Mouse (Mus musculus) forebrain, embryonic 16.5 days (tissue): ENCODE measurements around the gene Tigar. TPM values are rescaled to one million over a fixed set of nuclear protein-coding genes. Genes with fewer than 3 reads are reported as not detected.

Experiments
- ATAC-seq: fragments of 200-750 bp; cut with Nextera tagmentation; 2 replicates; pipeline ENCODE4 v1.8.0; 2017; ENCODE audit warnings: mild to moderate bottlenecking, moderate library complexity
- H3K27ac ChIP-seq: fragments of 300-500 bp; sonication (generic); 2 replicates; pipeline ENCODE4 v1.5.1; 2014; ENCODE audit warnings: low read length, control low read depth
- H3K27me3 ChIP-seq: fragments of 300-500 bp; sonication (generic); replicated peaks from 2 replicates; pipeline ENCODE4 v1.6.1; 2014; ENCODE audit warnings: low read length; ENCODE audit not compliant: control insufficient read depth, insufficient read depth
- H3K36me3 ChIP-seq: fragments of 300-500 bp; sonication (generic); 2 replicates; pipeline ENCODE4 v1.6.1; 2014; ENCODE audit not compliant: control insufficient read depth, insufficient read depth
- H3K4me1 ChIP-seq: fragments of 300-500 bp; sonication (generic); replicated peaks from 2 replicates; pipeline ENCODE4 v1.6.1; 2014; ENCODE audit warnings: low read length; ENCODE audit not compliant: control insufficient read depth, insufficient read depth
- H3K4me2 ChIP-seq: fragments of 300-500 bp; sonication (generic); 2 replicates; pipeline ENCODE4 v1.6.1; 2014; ENCODE audit warnings: mild to moderate bottlenecking, low read length, control low read depth
- H3K4me3 ChIP-seq: fragments of 300-500 bp; sonication (generic); replicated peaks from 2 replicates; pipeline ENCODE4 v1.5.1; 2014; ENCODE audit warnings: mild to moderate bottlenecking, low read length, control low read depth
- H3K9ac ChIP-seq: fragments of 300-500 bp; sonication (generic); replicated peaks from 2 replicates; pipeline ENCODE4 v1.6.1; 2014; ENCODE audit warnings: low read depth, low read length, control low read depth
- H3K9me3 ChIP-seq: fragments of 300-500 bp; sonication (generic); 2 replicates; pipeline ENCODE4 v1.6.1; 2016; ENCODE audit warnings: low read length; ENCODE audit not compliant: control insufficient read depth
- WGBS: fragments of 180-500 bp; shearing (Covaris S2); extraction: QIAGEN DNeasy Blood & Tissue Kit; methylation state at CpG from one replicate; pipeline ENCODE4 v1.1.7; 2014; 5-methylcytosine and 5-hydroxymethylcytosine counted together
- polyA plus RNA-seq: library from polyadenylated mRNA; unstranded; fragments of >200 nt; fragmentation: Nextera tagmentation; extraction: Ambion mirVana; gene quantifications from 2 replicates; pipeline ENCODE4 v1.2.1, GENCODE M21; 2015

Gene Tigar
- polyA plus RNA-seq, 1 experiment from 2014 or later: 9.2 TPM

DNA sequence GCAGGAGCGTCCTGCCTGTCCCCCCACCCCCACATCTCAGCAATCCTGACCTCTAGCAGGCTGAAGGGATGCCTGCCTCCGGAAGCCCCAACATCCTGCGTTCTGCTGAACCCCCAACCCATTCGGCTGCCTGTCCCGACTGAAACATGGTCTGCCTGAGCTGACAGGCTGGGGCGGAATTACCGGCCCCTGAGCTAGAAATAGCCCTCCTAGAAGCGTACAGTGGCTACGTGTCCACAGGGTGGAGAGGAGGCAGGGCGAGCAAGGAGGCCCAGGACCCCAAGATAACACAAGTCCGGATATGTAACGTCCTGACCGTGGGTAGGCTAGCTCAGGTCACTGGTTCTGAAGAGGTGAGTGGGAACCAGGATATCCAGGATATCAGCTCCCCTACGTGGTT is 44.5 kb downstream of the Tigar start:
- whole genome bisulfite sequencing: 7% methylated on average over 14 of the region's 14 CpGs
- Histone ChIP-seq H3K4me3 (no peak overlapping the region), H3K9ac (peak overlapping the region; percentile 27; the same call in 1 of the 2 replicates), H3K27me3 (no peaks in the 10 kb centered on the region), H3K4me1 (no peaks in the 10 kb centered on the region), H3K9me3 (no peaks in the 10 kb centered on the region), H3K4me2 (peak overlapping the region; percentile 4; the same call in 1 of the 2 replicates), H3K36me3 (no peaks in the 10 kb centered on the region), H3K27ac (no peak overlapping the region)
- no peak for ATAC-seq

DNA sequence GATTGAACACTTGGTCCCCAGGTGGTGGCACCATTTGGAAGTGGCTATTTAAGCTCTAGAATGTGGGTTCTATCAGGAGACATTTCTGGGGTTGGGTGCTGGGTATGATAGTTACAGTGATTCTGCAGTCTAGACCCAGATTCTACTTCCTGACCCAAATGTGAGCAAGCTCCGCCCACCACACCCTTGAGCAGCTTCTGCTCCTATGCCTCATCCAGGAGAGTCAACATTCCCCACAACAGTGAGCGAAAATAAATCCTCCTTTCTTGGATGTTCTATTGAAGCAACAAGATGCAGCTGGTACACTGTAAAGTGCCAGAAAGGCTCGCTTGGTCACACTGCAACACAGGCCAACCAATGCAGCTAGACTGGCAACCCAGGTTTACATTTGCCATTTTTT is 45.4 kb downstream of the Tigar start:
- H3K9me3 ChIP-seq: no peaks in the 10 kb centered on the region
- no peak overlapping the region for H3K27ac ChIP-seq
- no peaks in the 10 kb centered on the region for H3K36me3 ChIP-seq
- H3K4me2 ChIP-seq: no peak overlapping the region
- no peaks in the 10 kb centered on the region for H3K4me1 ChIP-seq
- WGBS: 86% methylated on average over 3 of the region's 3 CpGs
- no peaks in the 10 kb centered on the region for H3K27me3 ChIP-seq
- ATAC-seq: no peak
- H3K9ac ChIP-seq: no peak overlapping the region
- no peak overlapping the region for H3K4me3 ChIP-seq

DNA sequence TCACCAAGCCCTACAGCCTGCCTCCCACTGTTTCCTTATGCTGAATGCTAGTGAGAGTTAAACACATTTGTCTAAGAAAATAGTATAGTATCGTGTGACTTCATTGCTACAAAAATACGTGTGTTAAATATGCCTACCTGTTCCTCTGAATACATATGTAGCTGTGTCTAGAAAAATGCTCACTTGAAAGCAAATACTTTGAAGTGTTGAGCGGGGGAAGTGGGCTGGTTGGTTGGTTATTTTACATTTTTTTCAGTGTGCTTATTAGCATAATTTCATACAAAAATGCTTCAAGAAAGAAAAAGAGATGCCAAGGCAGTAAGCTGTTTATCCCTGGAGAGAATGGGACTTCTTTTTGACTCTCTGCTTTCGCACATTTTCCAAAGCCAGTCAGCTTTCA is 49.4 kb downstream of the Tigar start:
- 85% methylated on average over 4 of the region's 4 CpGs for WGBS
- H3K9ac ChIP-seq: no peak overlapping the region
- H3K4me3 ChIP-seq: no peak overlapping the region
- no peaks in the 10 kb centered on the region for H3K27me3 ChIP-seq
- H3K36me3 ChIP-seq: no peaks in the 10 kb centered on the region
- no peak overlapping the region for H3K4me2 ChIP-seq
- no peaks in the 10 kb centered on the region for H3K4me1 ChIP-seq
- ATAC-seq: no peak
- H3K27ac ChIP-seq: no peak overlapping the region
- no peaks in the 10 kb centered on the region for H3K9me3 ChIP-seq

DNA sequence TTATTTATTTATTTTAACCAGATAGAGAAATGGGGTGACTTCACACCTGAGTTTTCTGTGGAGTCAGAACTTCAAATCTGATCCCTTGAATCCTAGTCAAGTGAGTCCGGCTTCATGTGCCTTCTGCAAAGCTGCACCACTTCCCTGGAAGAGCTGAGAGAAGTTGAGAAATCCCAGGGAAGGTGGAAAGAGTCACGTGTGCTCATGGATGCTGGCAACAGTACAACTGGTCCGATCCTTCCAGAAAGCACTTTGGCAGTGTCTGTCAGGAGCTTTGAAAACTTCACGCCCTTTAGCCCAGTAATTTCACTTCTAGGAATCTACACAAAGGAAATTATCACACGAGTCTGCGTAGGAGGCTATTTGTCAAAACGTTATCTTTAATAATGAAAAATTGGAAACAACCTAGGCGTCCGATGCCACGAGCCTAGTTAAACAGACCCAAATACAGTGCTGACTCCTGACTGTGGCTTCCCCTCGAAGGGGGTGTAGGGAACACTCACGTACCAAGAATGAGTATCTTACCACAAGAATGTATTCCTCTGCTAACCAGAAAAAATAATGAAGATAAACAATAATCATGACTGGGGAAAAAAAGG is 52.3 kb downstream of the Tigar start:
- WGBS: 62% methylated on average over 12 of the region's 12 CpGs
- no peak for ATAC-seq
- no peaks in the 10 kb centered on the region for H3K36me3 ChIP-seq
- no peak overlapping the region for H3K4me2 ChIP-seq
- H3K4me3 ChIP-seq: no peak overlapping the region
- no peak overlapping the region for H3K9ac ChIP-seq
- no peaks in the 10 kb centered on the region for H3K4me1 ChIP-seq
- H3K27ac ChIP-seq: no peak overlapping the region
- H3K9me3 ChIP-seq: no peaks in the 10 kb centered on the region
- no peaks in the 10 kb centered on the region for H3K27me3 ChIP-seq

DNA sequence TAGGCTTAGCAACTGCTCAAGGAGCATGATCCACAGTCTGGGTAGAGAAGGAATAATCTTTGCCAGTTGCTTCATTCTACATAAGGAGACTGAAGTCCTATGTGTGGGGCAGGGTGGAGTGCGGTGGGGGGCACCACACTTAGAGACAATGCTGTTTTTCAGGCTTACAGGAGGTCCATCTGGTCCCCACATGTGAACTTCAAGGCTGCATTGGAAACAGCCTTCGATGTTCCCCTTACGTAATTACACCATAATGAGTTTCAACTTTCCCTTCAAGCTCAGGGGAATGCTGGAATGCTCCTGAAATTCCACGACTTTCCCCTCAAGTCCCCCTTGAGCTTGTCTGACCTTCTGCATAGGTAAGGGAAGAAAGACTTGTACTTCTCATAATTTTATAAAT is 58.5 kb downstream of the Tigar start:
- Histone ChIP-seq H3K9me3 (no peaks in the 10 kb centered on the region), H3K4me3 (no peak overlapping the region), H3K36me3 (no peaks in the 10 kb centered on the region), H3K4me1 (no peaks in the 10 kb centered on the region), H3K27ac (no peak overlapping the region), H3K27me3 (no peaks in the 10 kb centered on the region), H3K4me2 (no peak overlapping the region), H3K9ac (no peak overlapping the region)
- ATAC-seq: no peak
- WGBS: 74% methylated on average over 4 of the region's 4 CpGs

DNA sequence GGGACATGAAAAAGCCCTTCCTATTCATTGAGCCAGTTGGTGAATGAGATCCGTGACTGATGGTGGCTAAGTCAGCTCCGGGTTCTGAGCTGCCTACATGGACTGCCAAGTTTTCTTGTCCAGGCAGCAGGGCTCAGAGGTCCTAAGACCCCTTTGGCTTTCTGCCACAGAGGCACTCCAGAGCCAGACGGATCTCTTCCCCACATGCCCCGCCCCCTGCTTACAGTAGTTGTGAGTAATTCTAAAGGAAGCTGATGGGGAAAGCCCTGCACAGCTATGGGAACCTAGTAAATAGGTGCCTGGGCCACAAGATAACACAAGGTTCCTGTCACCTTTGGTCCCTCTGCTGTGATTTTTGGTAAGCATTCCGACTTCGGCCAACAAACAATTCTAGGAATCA is 64.4 kb downstream of the Tigar start:
- Histone ChIP-seq H3K36me3 (no peaks in the 10 kb centered on the region), H3K27ac (no peak overlapping the region), H3K9me3 (no peaks in the 10 kb centered on the region), H3K4me3 (no peak overlapping the region), H3K4me1 (no peaks in the 10 kb centered on the region), H3K9ac (no peak overlapping the region), H3K27me3 (no peaks in the 10 kb centered on the region), H3K4me2 (no peak overlapping the region)
- 59% methylated on average over 6 of the region's 6 CpGs for WGBS
- no peak for ATAC-seq

Other genes starting within 250 kb of the Tigar start
- gene Dyrk4, start 187.7 kb downstream of the Tigar start, polyA plus RNA-seq: 0.11 TPM in 1 of 2 replicates, not detected in the other
- 29.5 and 29.9 TPM in 2 replicates for gene Rad51ap1, start 170.0 kb downstream of the Tigar start, polyA plus RNA-seq
- gene D6Wsu163e, start 169.6 kb downstream of the Tigar start, polyA plus RNA-seq: 36.6 and 37.4 TPM in 2 replicates
- not detected in 2 replicates for gene Fgf6, start 94.0 kb downstream of the Tigar start, polyA plus RNA-seq
- 0.19 TPM in 1 of 2 replicates, not detected in the other for gene Fgf23, start 36.7 kb downstream of the Tigar start, polyA plus RNA-seq
- 1,169 and 1,368 TPM in 2 replicates for gene Ccnd2, start 42.6 kb upstream of the Tigar start, polyA plus RNA-seq